Comparison of ENCODE assay signal across 8 mouse cellular contexts in the genomic region with DNA sequence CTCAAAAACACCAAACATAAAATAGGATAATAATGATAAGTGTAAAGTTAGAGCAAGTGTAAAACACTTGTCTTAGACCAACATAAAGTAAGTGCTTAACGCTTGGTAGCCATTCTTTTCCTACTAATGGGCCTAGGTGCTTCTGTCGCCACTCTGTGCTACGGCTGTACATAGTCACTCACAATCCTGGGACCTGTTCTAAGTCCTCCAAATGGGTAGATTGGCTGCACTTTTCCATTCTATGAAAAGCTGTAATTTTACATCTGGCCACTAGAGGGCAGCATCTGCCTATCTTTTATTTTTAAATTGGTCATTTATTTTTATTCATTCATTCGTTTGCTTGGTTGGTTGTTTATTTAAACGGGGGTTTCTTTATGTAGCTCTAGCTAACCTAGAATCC. TPM values are rescaled to one million over a fixed set of nuclear protein-coding genes. Genes with fewer than 3 reads are reported as not detected.
DNase-seq lines count a peak whose midpoint lies in the region; ATAC-seq and TF ChIP-seq lines count a peak whose summit lies in the region.

No protein-coding gene starts in this region.

- WGBS in liver, postnatal 0 days (ENCODE audit: insufficient replicate concordance): 2% methylated on average over 5 of the region's 5 CpGs

- no peak for ATAC-seq in liver, postnatal 0 days

- no peak overlapping the region for H3K4me3 ChIP-seq in layer of hippocampus, adult 2 months
- no peak overlapping the region for H3K4me3 ChIP-seq in liver, postnatal 0 days (ENCODE audit: low read depth, low read length)

- H3K4me2 ChIP-seq in liver, postnatal 0 days (ENCODE audit: low read depth, low read length): no peak overlapping the region

- H3K9ac ChIP-seq in liver, postnatal 0 days (replicated peaks): no peak overlapping the region

- TF ChIP-seq CTCF in layer of hippocampus, adult 2 months (conservative IDR thresholded peaks at IDR 0.05): peak; percentile 95
- TF ChIP-seq CTCF in liver, postnatal 0 days (IDR thresholded peaks at IDR 0.05; ENCODE audit: low read depth): peak; percentile 80

- no peak overlapping the region for H3K27ac ChIP-seq in layer of hippocampus, adult 2 months
- H3K27ac ChIP-seq in liver, postnatal 0 days (ENCODE audit: low read depth): no peak overlapping the region

- H3K9me3 ChIP-seq in liver, postnatal 0 days (ENCODE audit: low read length): no peaks in the 10 kb centered on the region

- no peaks in the 10 kb centered on the region for H3K27me3 ChIP-seq in liver, postnatal 0 days (ENCODE audit: insufficient read depth, low read length)

- no peak for TF ChIP-seq EP300 in liver, postnatal 0 days (IDR thresholded peaks at IDR 0.05; ENCODE audit: low read depth)

- no peaks in the 10 kb centered on the region for H3K4me1 ChIP-seq in liver, postnatal 0 days (ENCODE audit: insufficient read depth)

- H3K36me3 ChIP-seq in liver, postnatal 0 days (replicated peaks; ENCODE audit: insufficient read depth, low read length): no peaks in the 10 kb centered on the region

- peak; percentile 42 to 51 for DNase-seq in cerebellum, postnatal 14 days
- no peak for DNase-seq in cerebellum, adult 9-11 months
- peak in 1 of 2 experiments; percentile 41 for DNase-seq in layer of hippocampus, adult 2 months (ENCODE audit: low spot score in 2 of 2)
- no peak for DNase-seq in layer of hippocampus, postnatal 25 days (ENCODE audit: extremely low spot score in 1 of 2, low spot score in 1 of 2)
- DNase-seq in MN1 (ENCODE audit: low spot score): peak; percentile 51
- DNase-seq in liver, postnatal 0 days: no peak
- DNase-seq in ovary, postnatal 14 days (ENCODE audit: low spot score): no peak
- DNase-seq in spleen, postnatal 14 days (ENCODE audit: low spot score in 2 of 2): no peak

RNA-seq across cellular contexts. Expression of gene Zfp36l1, which starts 44.9 kb away (rescaled TPM):
- 10 to 100 TPM; 35.2 to 39.4 TPM for total RNA-seq in layer of hippocampus, adult 2 months (2021)
- 10 to 100 TPM; 37.2 to 40.8 TPM for total RNA-seq in layer of hippocampus, postnatal 25 days (2021)
- polyA plus RNA-seq in liver, postnatal 0 days (2015; fragmentation: Nextera tagmentation; extraction: Ambion mirVana): 42.0 and 45.7 TPM in 2 replicates

Comparison
In these comparisons a context has a peak if more than half of its experiments do, and no peak if none do; other contexts are left out.
1. DNase-seq: peak in cerebellum, postnatal 14 days (2 of 2) and MN1 (single experiment); none in cerebellum, adult 9-11 months (single experiment), layer of hippocampus, postnatal 25 days (0 of 2), liver, postnatal 0 days (single experiment), ovary, postnatal 14 days (single experiment) and spleen, postnatal 14 days (0 of 2).